Mouse (Mus musculus): ENCODE results near the gene Pbxip1. TPM values are rescaled to one million over a fixed set of nuclear protein-coding genes. Genes with fewer than 3 reads are reported as not detected.
A peak's percentile ranks its signal among the peaks of the same experiment; 100 is the strongest.
"Not testable (repeated sequence)": the region's sequence is repeated elsewhere in the genome, so short reads cannot be mapped to it uniquely, and the experiment has no call there.

Gene Pbxip1
- polyA plus RNA-seq, 1 experiment from 2014 or later, result 8.2 TPM

- peaks cover 11% of the 10 kb centered on the region for H3K4me1 ChIP-seq (ENCODE audit: control insufficient read depth, insufficient read depth, low read length)
- H3K36me3 ChIP-seq (ENCODE audit: control insufficient read depth, insufficient read depth, low read length), result 0 out of 2 replicates have a peak, but pooled peaks cover 7% of the 10 kb centered on the region
- no peak overlapping the region for H3K27ac ChIP-seq (ENCODE audit: low read depth, low read length)
- no peak overlapping the region for H3K4me2 ChIP-seq (ENCODE audit: low read depth, low read length)
- no peaks in the 10 kb centered on the region for H3K27me3 ChIP-seq (ENCODE audit: control insufficient read depth, insufficient read depth, low read length)
- H3K9ac ChIP-seq (replicated peaks; ENCODE audit: low read depth, low read length), result no peak overlapping the region
- no peaks in the 10 kb centered on the region for H3K9me3 ChIP-seq (ENCODE audit: control insufficient read depth, low read length)
- ATAC-seq (ENCODE audit: low read depth), result no peak
- 90% methylated on average over 5 of the region's 5 CpGs for WGBS
- no peak overlapping the region for H3K4me3 ChIP-seq (ENCODE audit: low read depth, low read length)
These were observed 11.9 kb upstream of the Pbxip1 start for GRCm38 (mm10) chr3:89424416-89425140.

GRCm38 (mm10) chr3:89425141-89425525 lies 11.4 kb upstream of the Pbxip1 start:
- H3K9ac ChIP-seq (replicated peaks; ENCODE audit: low read depth, low read length), result no peak overlapping the region
- no peaks in the 10 kb centered on the region for H3K27me3 ChIP-seq (ENCODE audit: control insufficient read depth, insufficient read depth, low read length)
- WGBS, result 88% methylated on average over 5 of the region's 5 CpGs
- no peak overlapping the region for H3K4me2 ChIP-seq (ENCODE audit: low read depth, low read length)
- H3K4me1 ChIP-seq (ENCODE audit: control insufficient read depth, insufficient read depth, low read length), result 0 out of 2 replicates have a peak, but pooled peaks cover 6% of the 10 kb centered on the region
- H3K27ac ChIP-seq (ENCODE audit: low read depth, low read length), result no peak overlapping the region
- H3K36me3 ChIP-seq (ENCODE audit: control insufficient read depth, insufficient read depth, low read length), result 0 out of 2 replicates have a peak, but pooled peaks cover 7% of the 10 kb centered on the region
- H3K4me3 ChIP-seq (ENCODE audit: low read depth, low read length), result no peak overlapping the region
- ATAC-seq (ENCODE audit: low read depth), result no peak
- no peaks in the 10 kb centered on the region for H3K9me3 ChIP-seq (ENCODE audit: control insufficient read depth, low read length)

GRCm38 (mm10) chr3:89425876-89426275 lies 10.6 kb upstream of the Pbxip1 start:
- WGBS, result 90% methylated on average over 4 of the region's 4 CpGs
- Histone ChIP-seq H3K9me3 (ENCODE audit: control insufficient read depth, low read length) (no peaks in the 10 kb centered on the region), H3K27me3 (ENCODE audit: control insufficient read depth, insufficient read depth, low read length) (no peaks in the 10 kb centered on the region), H3K36me3 (ENCODE audit: control insufficient read depth, insufficient read depth, low read length) (0 out of 2 replicates have a peak, but pooled peaks cover 7% of the 10 kb centered on the region), H3K4me3 (ENCODE audit: low read depth, low read length) (no peak overlapping the region), H3K4me1 (ENCODE audit: control insufficient read depth, insufficient read depth, low read length) (peaks cover 8% of the 10 kb centered on the region), H3K4me2 (ENCODE audit: low read depth, low read length) (no peak overlapping the region), H3K27ac (ENCODE audit: low read depth, low read length) (no peak overlapping the region), H3K9ac (replicated peaks; ENCODE audit: low read depth, low read length) (no peak overlapping the region)
- no peak for ATAC-seq (ENCODE audit: low read depth)

- not testable (repeated sequence) for H3K27ac ChIP-seq (ENCODE audit: low read depth, low read length); H3K4me3 ChIP-seq (ENCODE audit: low read depth, low read length); H3K27me3 ChIP-seq (ENCODE audit: control insufficient read depth, insufficient read depth, low read length); H3K9ac ChIP-seq (replicated peaks; ENCODE audit: low read depth, low read length); H3K9me3 ChIP-seq (ENCODE audit: control insufficient read depth, low read length); H3K4me2 ChIP-seq (ENCODE audit: low read depth, low read length); ATAC-seq (ENCODE audit: low read depth)
- Histone ChIP-seq H3K4me1 (ENCODE audit: control insufficient read depth, insufficient read depth, low read length) (peaks cover 11% of the 10 kb centered on the region), H3K36me3 (ENCODE audit: control insufficient read depth, insufficient read depth, low read length) (peaks cover 17% of the 10 kb centered on the region)
- WGBS, result 93% methylated on average over 7 of the region's 7 CpGs
These were observed 7.5 kb upstream of the Pbxip1 start for GRCm38 (mm10) chr3:89429021-89429420.

- no peaks in the 10 kb centered on the region for H3K27me3 ChIP-seq (ENCODE audit: control insufficient read depth, insufficient read depth, low read length)
- H3K4me1 ChIP-seq (ENCODE audit: control insufficient read depth, insufficient read depth, low read length), result peaks cover 11% of the 10 kb centered on the region
- H3K36me3 ChIP-seq (ENCODE audit: control insufficient read depth, insufficient read depth, low read length), result peaks cover 23% of the 10 kb centered on the region
- no peaks in the 10 kb centered on the region for H3K9me3 ChIP-seq (ENCODE audit: control insufficient read depth, low read length)
- peak within 1 kb of the TSS; percentile 93 for H3K9ac ChIP-seq (replicated peaks; ENCODE audit: low read depth, low read length)
- peak within 1 kb of the TSS; percentile 92 for H3K4me3 ChIP-seq (ENCODE audit: low read depth, low read length)
- 3% methylated on average over 67 of the region's 68 CpGs for WGBS
- peak within 1 kb of the TSS; percentile 84 for H3K27ac ChIP-seq (ENCODE audit: low read depth, low read length)
- peak; percentile 99 for ATAC-seq (ENCODE audit: low read depth)
- peak within 1 kb of the TSS; percentile 85 for H3K4me2 ChIP-seq (ENCODE audit: low read depth, low read length)
These were observed 6.0 kb upstream of the Pbxip1 start, which contains the start of gene Pygo2 for GRCm38 (mm10) chr3:89430171-89431159. TSS of gene Pygo2 (plus strand) at chr3:89430214.

GRCm38 (mm10) chr3:89432606-89433005 lies 3.9 kb upstream of the Pbxip1 start:
- no peak overlapping the region for H3K27ac ChIP-seq (ENCODE audit: low read depth, low read length)
- peaks cover 17% of the 10 kb centered on the region for H3K36me3 ChIP-seq (ENCODE audit: control insufficient read depth, insufficient read depth, low read length)
- no peak overlapping the region for H3K4me3 ChIP-seq (ENCODE audit: low read depth, low read length)
- H3K4me2 ChIP-seq (ENCODE audit: low read depth, low read length), result no peak overlapping the region
- no peak for ATAC-seq (ENCODE audit: low read depth)
- no peaks in the 10 kb centered on the region for H3K27me3 ChIP-seq (ENCODE audit: control insufficient read depth, insufficient read depth, low read length)
- no peak overlapping the region for H3K9ac ChIP-seq (replicated peaks; ENCODE audit: low read depth, low read length)
- 95% methylated on average over 8 of the region's 8 CpGs for WGBS
- no peaks in the 10 kb centered on the region for H3K9me3 ChIP-seq (ENCODE audit: control insufficient read depth, low read length)
- peaks cover 15% of the 10 kb centered on the region for H3K4me1 ChIP-seq (ENCODE audit: control insufficient read depth, insufficient read depth, low read length)

- Histone ChIP-seq H3K4me3 (ENCODE audit: low read depth, low read length) (no peak overlapping the region), H3K4me1 (ENCODE audit: control insufficient read depth, insufficient read depth, low read length) (peaks cover 15% of the 10 kb centered on the region), H3K4me2 (ENCODE audit: low read depth, low read length) (no peak overlapping the region), H3K9ac (replicated peaks; ENCODE audit: low read depth, low read length) (no peak overlapping the region), H3K27me3 (ENCODE audit: control insufficient read depth, insufficient read depth, low read length) (no peaks in the 10 kb centered on the region), H3K9me3 (ENCODE audit: control insufficient read depth, low read length) (no peaks in the 10 kb centered on the region), H3K36me3 (ENCODE audit: control insufficient read depth, insufficient read depth, low read length) (peaks cover 16% of the 10 kb centered on the region), H3K27ac (ENCODE audit: low read depth, low read length) (no peak overlapping the region)
- 89% methylated on average over 11 of the region's 11 CpGs for WGBS
- no peak for ATAC-seq (ENCODE audit: low read depth)
These were observed 2.0 kb upstream of the Pbxip1 start for GRCm38 (mm10) chr3:89434532-89434931.

GRCm38 (mm10) chr3:89435041-89435440 lies 1.5 kb upstream of the Pbxip1 start:
- 78% methylated on average over 7 of the region's 7 CpGs for WGBS
- Histone ChIP-seq H3K9ac (replicated peaks; ENCODE audit: low read depth, low read length) (no peak overlapping the region), H3K4me1 (ENCODE audit: control insufficient read depth, insufficient read depth, low read length) (peaks cover 15% of the 10 kb centered on the region), H3K4me2 (ENCODE audit: low read depth, low read length) (no peak overlapping the region), H3K27me3 (ENCODE audit: control insufficient read depth, insufficient read depth, low read length) (no peaks in the 10 kb centered on the region), H3K4me3 (ENCODE audit: low read depth, low read length) (no peak overlapping the region), H3K27ac (ENCODE audit: low read depth, low read length) (no peak overlapping the region), H3K36me3 (ENCODE audit: control insufficient read depth, insufficient read depth, low read length) (peaks cover 16% of the 10 kb centered on the region), H3K9me3 (ENCODE audit: control insufficient read depth, low read length) (no peaks in the 10 kb centered on the region)
- no peak for ATAC-seq (ENCODE audit: low read depth)

Data from neural tube, embryonic 14.5 days (tissue).